ENCODE assay signal across 8 mouse cellular contexts in the genomic region with DNA sequence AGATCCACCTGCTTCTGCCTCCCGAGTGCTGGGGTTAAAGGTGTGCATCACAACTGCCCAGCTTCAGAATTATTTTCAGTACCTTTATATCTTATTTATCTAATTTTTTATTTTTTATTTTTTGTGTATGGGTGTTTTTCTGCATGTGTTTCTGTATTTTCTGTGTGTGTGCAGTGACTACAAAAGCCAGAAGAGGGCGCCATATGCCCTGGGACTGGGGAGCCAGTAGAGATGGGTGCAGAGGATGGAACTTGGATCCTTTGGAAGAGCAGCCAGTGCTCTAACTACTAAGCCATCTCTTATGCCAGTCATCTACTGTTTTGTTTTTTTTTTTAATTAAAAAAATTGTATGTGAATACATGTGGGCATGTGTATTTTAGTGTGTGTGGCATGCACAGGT. TPM values are rescaled to one million over a fixed set of nuclear protein-coding genes. Genes with fewer than 3 reads are reported as not detected.
DNase-seq lines count a peak whose midpoint lies in the region; ATAC-seq lines count a peak whose summit lies in the region.

No protein-coding gene starts in this region.

- no peak for ATAC-seq in neural tube, embryonic 11.5 days (ENCODE audit: insufficient read depth, low FRiP score, low TSS enrichment)
- no peak for ATAC-seq in neural tube, embryonic 15.5 days (ENCODE audit: low FRiP score)
- ATAC-seq in embryonic facial prominence, embryonic 11.5 days (replicated peaks; ENCODE audit: insufficient number of reproducible peaks, low FRiP score, low TSS enrichment, low read depth), result no peak

- no peak overlapping the region for H3K4me2 ChIP-seq in neural tube, embryonic 11.5 days (ENCODE audit: low read depth)
- H3K4me2 ChIP-seq in neural tube, embryonic 15.5 days, result no peak overlapping the region
- no peak overlapping the region for H3K4me2 ChIP-seq in embryonic facial prominence, embryonic 11.5 days (ENCODE audit: low read depth, low read length)

- DNase-seq in embryo, embryonic 10.5 days (ENCODE audit: low spot score), result peak; percentile 40
- DNase-seq in embryo, embryonic 10 days (ENCODE audit: low spot score), result no peak
- peak; percentile 13 for DNase-seq in neural tube, embryonic 11.5 days (ENCODE audit: low spot score)
- peak; percentile 22 for DNase-seq in embryonic facial prominence, embryonic 11.5 days (ENCODE audit: low spot score)
- peak; percentile 48 to 78 for DNase-seq in spleen, postnatal 4 days (ENCODE audit: low spot score in 2 of 2)
- no peak for DNase-seq in urinary bladder, postnatal 25 days (ENCODE audit: low spot score)
- no peak for DNase-seq in layer of hippocampus, adult 18-20 months (ENCODE audit: low spot score in 2 of 2)

- H3K4me1 ChIP-seq in neural tube, embryonic 11.5 days (ENCODE audit: control insufficient read depth, insufficient read depth, low read length), result no peaks in the 10 kb centered on the region
- H3K4me1 ChIP-seq in neural tube, embryonic 15.5 days, result no peaks in the 10 kb centered on the region
- H3K4me1 ChIP-seq in embryonic facial prominence, embryonic 11.5 days (ENCODE audit: control insufficient read depth, insufficient read depth, low read length), result no peaks in the 10 kb centered on the region

- 60% methylated on average over 2 of the region's 2 CpGs for WGBS in neural tube, embryonic 11.5 days
- WGBS in neural tube, embryonic 15.5 days, result 66% methylated on average over 2 of the region's 2 CpGs
- WGBS in embryonic facial prominence, embryonic 11.5 days, result 58% methylated on average over 2 of the region's 2 CpGs

- no peak overlapping the region for H3K4me3 ChIP-seq in neural tube, embryonic 11.5 days (ENCODE audit: low read depth, low read length)
- H3K4me3 ChIP-seq in neural tube, embryonic 15.5 days (replicated peaks), result no peak overlapping the region
- H3K4me3 ChIP-seq in embryonic facial prominence, embryonic 11.5 days (ENCODE audit: low read depth, low read length), result no peak overlapping the region

- H3K9ac ChIP-seq in neural tube, embryonic 11.5 days (ENCODE audit: low read length), result no peak overlapping the region
- no peak overlapping the region for H3K9ac ChIP-seq in neural tube, embryonic 15.5 days (replicated peaks)
- H3K9ac ChIP-seq in embryonic facial prominence, embryonic 11.5 days (replicated peaks; ENCODE audit: low read length), result no peak overlapping the region

- H3K36me3 ChIP-seq in neural tube, embryonic 11.5 days (ENCODE audit: control insufficient read depth, insufficient read depth, low read length), result no peaks in the 10 kb centered on the region
- H3K36me3 ChIP-seq in neural tube, embryonic 15.5 days, result peaks cover 20% of the 10 kb centered on the region
- H3K36me3 ChIP-seq in embryonic facial prominence, embryonic 11.5 days (replicated peaks; ENCODE audit: control insufficient read depth, insufficient read depth, low read depth, low read length), result no peaks in the 10 kb centered on the region

- no peaks in the 10 kb centered on the region for H3K27me3 ChIP-seq in neural tube, embryonic 11.5 days (ENCODE audit: control insufficient read depth, insufficient read depth, low read length)
- no peaks in the 10 kb centered on the region for H3K27me3 ChIP-seq in neural tube, embryonic 15.5 days (replicated peaks)
- no peaks in the 10 kb centered on the region for H3K27me3 ChIP-seq in embryonic facial prominence, embryonic 11.5 days (ENCODE audit: control insufficient read depth, insufficient read depth, low read length)

- H3K9me3 ChIP-seq in neural tube, embryonic 11.5 days (ENCODE audit: control insufficient read depth, low read length), result no peaks in the 10 kb centered on the region
- no peaks in the 10 kb centered on the region for H3K9me3 ChIP-seq in neural tube, embryonic 15.5 days (replicated peaks)
- H3K9me3 ChIP-seq in embryonic facial prominence, embryonic 11.5 days (replicated peaks; ENCODE audit: control insufficient read depth, low read length), result no peaks in the 10 kb centered on the region

- H3K27ac ChIP-seq in neural tube, embryonic 11.5 days (ENCODE audit: low read depth, low read length), result no peak overlapping the region
- no peak overlapping the region for H3K27ac ChIP-seq in neural tube, embryonic 15.5 days (replicated peaks)
- H3K27ac ChIP-seq in embryonic facial prominence, embryonic 11.5 days (replicated peaks; ENCODE audit: low read depth, low read length), result no peak overlapping the region

RNA-seq across cellular contexts. Expression of a gene that starts 46.0 kb away (rescaled TPM):
- polyA plus RNA-seq in neural tube, embryonic 11.5 days (2014; fragmentation: Nextera tagmentation; extraction: Ambion mirVana), result 40.2 and 43.5 TPM in 2 replicates
- polyA plus RNA-seq in neural tube, embryonic 15.5 days (2015; fragmentation: Nextera tagmentation; extraction: Ambion mirVana), result 82.4 and 94.5 TPM in 2 replicates
- 18.9 and 19.8 TPM in 2 replicates for polyA plus RNA-seq in embryonic facial prominence, embryonic 11.5 days (2014; fragmentation: Nextera tagmentation; extraction: Ambion mirVana)
- 100 to 1,000 TPM; 230 to 231 TPM for total RNA-seq in layer of hippocampus, adult 18-20 months (2021)

RNA-seq across cellular contexts. Expression of a gene that starts 57.5 kb away (rescaled TPM):
- polyA plus RNA-seq in neural tube, embryonic 11.5 days (2014; fragmentation: Nextera tagmentation; extraction: Ambion mirVana), result 250 and 266 TPM in 2 replicates
- polyA plus RNA-seq in neural tube, embryonic 15.5 days (2015; fragmentation: Nextera tagmentation; extraction: Ambion mirVana), result 205 and 218 TPM in 2 replicates
- polyA plus RNA-seq in embryonic facial prominence, embryonic 11.5 days (2014; fragmentation: Nextera tagmentation; extraction: Ambion mirVana), result 214 and 235 TPM in 2 replicates
- 100 to 1,000 TPM; 160 to 170 TPM for total RNA-seq in layer of hippocampus, adult 18-20 months (2021)

Comparison
In these comparisons a context has a peak if more than half of its experiments do, and no peak if none do; other contexts are left out.
1. DNase-seq: peak in embryo, embryonic 10.5 days (single experiment), neural tube, embryonic 11.5 days (single experiment), embryonic facial prominence, embryonic 11.5 days (single experiment) and spleen, postnatal 4 days (2 of 2); none in embryo, embryonic 10 days (single experiment), urinary bladder, postnatal 25 days (single experiment) and layer of hippocampus, adult 18-20 months (0 of 2).